Mouse (Mus musculus): ENCODE results near the gene Tmem104.

Tmem104 gene

DNA sequence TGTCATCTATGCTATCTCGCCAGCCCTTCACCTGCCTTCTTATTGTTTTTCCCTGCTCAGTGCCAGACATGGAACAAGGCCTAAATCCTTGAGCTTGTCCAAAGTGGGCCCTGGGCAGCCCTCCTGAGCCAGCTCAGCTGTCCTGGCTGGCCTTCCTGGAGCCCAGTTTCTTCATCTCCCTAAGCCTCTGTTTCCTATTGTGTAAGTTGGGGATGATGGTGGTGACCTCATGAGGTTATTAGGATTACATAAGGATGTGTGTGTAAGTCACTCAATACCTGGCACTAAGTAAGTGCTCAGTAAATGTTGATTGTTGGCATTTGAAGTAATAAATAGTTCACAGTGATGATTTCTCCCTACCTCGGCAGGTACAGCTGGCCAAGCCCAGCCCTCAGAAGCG lies 20.5 kb upstream of the Tmem104 start:
- no peak for DNase-seq (ENCODE audit: low spot score in 2 of 2)

DNA sequence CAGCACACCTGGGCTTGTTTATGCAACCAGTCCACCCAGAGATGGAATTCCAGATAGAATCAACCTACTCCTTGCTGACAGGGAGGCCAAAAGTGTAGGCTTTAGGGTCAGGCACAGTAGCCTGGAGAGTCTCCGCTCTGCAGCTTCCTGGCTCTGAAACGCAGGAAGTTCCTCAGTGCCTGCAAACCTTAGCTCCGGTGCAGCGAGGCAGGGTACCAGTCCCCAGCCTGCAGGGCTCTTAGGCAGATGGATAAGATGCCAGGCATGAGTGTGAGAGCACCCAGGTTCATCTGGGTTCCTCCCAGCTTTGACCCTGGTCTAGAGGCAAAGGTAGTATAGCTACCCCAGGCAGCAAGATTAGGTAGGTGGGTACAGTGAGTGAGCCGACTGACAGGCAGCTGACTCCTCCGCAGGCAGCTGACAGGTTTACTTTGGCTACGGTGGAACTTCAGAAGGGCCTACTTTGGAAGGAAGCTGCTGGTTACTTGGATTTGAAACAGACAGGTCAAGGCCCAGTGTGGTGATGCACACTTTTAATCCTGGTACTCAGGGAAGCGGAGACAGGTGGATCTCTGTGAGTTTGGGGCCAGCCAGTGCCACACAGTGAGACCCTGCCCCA lies 19.5 kb upstream of the Tmem104 start:
- DNase-seq (ENCODE audit: low spot score in 2 of 2) = no peak

GRCm38 (mm10) chr11:115169430-115169829 lies 17.9 kb upstream of the Tmem104 start:
- no peak for DNase-seq (ENCODE audit: low spot score in 2 of 2)

GRCm38 (mm10) chr11:115171125-115171524 lies 16.2 kb upstream of the Tmem104 start:
- no peak for DNase-seq (ENCODE audit: low spot score in 2 of 2)

- DNase-seq (ENCODE audit: low spot score in 2 of 2) = no peak
These were observed 14.4 kb upstream of the Tmem104 start for GRCm38 (mm10) chr11:115172825-115173287.

- no peak for DNase-seq (ENCODE audit: low spot score in 2 of 2)
These were observed 13.5 kb upstream of the Tmem104 start for GRCm38 (mm10) chr11:115173549-115174339.

GRCm38 (mm10) chr11:115176399-115177190 lies 10.7 kb upstream of the Tmem104 start:
- no peak for DNase-seq (ENCODE audit: low spot score in 2 of 2)

DNA sequence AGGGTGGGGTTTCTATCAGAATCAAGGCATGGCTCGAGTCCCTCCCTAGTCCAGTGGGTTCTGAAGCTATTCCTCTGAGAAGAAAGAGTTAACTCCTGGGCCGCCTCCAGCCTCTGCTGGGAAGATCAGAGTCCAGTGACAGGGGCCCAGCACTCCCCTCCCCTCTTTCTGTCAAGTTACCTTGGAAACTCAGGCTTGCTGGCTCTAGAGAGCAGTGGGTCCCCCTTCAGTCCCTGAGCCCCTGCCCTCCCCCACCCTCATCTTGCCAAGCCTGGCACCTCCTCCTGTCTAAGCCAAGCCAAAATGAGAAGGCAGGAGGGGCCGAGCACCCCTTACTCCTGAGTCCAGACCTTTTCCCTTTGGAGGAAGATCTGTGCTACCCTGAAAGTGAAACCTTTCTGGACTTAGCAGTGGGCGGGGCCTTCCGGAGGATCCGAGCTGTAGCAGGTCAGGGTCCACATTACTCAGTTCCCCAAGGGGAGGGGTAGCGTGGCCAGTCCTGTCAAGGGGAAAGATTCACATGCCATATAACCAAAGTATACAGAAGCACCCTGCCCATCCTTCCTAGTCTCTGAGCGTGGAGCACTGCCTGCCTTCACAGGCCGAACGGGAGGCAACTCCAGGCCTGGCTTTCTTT lies 9.6 kb upstream of the Tmem104 start:
- no peak for DNase-seq (ENCODE audit: low spot score in 2 of 2)

DNA sequence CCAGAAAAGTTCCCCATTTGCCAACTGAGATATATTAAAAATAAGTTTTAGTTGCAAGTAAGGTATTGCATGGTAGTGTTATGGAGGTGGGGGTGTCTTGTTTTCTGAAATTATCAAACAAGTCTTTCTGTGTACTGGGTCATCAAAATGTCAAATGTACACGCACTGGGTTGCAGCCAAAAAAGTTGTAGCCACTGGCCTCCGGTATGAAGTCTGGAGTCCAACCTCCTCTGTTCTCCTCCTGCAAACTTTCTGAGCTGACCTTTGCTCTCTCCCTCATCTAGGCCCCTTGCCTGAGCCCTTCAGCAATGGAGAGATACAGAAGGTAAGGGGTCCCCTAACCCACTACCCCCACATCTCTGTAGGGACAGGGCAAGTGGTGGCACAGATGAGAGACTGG lies 8.5 kb upstream of the Tmem104 start:
- DNase-seq (ENCODE audit: low spot score in 2 of 2) = no peak

- no peak for DNase-seq (ENCODE audit: low spot score in 2 of 2)
These were observed 8.1 kb upstream of the Tmem104 start for GRCm38 (mm10) chr11:115179191-115179590.

DNA sequence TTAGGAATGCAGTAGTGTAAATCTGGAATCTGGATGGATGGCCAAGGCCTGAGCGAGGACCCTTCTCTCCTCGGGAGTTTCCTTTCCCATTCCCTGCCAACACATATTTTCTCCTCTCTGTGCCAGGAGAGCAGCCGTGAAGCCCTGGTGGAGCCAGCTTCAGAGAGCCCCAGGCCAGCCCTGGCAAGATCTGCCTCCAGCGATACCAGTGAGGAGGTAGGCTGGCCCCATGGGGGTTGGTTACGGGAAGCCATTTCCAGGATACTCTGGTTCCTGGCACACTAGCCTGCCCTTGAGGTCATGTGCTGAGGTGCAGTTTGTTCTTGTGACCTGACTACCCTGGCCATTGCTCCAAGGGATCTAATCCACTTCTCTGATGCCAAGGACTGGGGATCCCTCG lies 7.4 kb upstream of the Tmem104 start:
- DNase-seq (ENCODE audit: low spot score in 2 of 2) = no peak

DNA sequence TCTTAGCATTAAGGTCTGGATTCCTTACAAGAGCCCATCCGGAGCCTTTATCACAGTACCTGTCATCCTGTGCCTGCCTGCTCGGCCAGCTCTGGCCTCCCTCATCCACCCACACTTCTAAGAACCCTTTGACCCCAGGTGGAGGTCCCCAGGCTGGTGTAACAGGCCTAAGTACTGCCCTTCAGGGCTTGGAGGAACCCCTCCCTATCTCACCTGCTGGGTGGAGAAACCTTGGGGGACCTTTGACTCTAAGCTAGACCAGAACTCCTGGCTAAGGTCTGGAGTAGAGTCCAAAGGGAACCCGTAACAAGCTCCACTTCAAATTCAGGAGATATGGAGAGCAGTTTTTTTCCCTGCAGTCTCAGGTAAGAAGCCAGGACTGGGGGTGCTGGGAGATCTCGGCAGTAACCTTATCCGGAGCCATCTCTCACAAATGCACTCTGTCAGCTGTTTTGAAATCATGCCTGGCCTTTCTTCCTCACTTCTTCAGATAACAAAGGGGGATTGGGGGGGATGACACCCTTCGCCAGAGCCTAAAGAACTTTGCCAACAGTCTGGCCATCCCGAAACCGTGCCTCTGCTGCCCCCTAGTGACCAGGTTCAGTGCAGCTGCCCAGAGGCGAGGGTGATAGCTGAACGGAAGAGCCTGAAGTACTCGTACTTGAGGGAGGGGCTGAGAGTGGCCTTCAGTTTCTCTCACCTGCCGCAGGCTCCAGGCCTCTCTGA lies 5.2 kb upstream of the Tmem104 start:
- DNase-seq (ENCODE audit: low spot score in 2 of 2) = peak; percentile 84 to 96

DNA sequence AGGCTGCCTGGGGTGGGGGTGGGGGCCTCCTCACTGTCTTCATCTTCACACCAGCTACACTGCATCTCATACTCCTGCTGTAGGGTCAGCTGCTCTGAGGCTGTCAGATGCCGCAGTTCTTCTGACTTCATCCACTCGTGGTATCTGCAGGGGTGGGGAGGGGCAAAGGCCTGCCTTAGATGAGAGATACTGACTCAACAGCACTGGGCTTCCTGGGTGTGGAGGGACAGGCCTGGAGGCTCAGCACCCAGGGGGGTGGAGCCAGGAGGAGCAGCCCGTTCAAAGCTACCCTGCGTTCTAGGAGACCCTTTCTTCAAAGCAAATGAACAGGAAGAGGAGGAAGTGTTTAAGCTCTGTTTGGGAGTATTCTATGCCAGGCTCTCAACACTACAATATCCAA lies 2.3 kb upstream of the Tmem104 start:
- DNase-seq (ENCODE audit: low spot score in 2 of 2) = no peak

DNA sequence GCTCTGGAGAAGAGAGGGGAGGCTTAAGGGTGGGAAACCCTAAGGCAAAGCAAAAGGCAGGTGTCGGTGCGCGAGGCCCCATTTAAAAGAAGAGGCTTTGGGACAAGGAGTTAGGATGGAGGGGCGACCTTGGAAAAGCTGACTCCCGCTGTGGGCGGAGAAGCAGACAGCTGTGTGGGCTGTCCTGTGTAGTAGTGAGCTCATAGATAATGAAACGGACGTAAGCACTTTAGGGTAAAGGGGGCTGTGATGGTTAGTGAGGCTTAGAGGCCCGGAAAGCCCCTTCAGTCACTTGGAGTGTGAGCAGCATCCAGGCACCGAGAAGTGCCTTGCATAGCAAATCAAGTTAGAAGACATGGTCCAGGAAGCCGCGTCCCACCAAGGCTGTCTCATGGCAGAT lies 406 bp downstream of the Tmem104 start, which contains the start of gene Nat9:
Gene Nat9, minus strand, starts transcription at position 167 of the 400 bp plus-strand sequence.
- no peak for DNase-seq (ENCODE audit: low spot score in 2 of 2)

GRCm38 (mm10) chr11:115188539-115189231 lies 1.4 kb downstream of the Tmem104 start:
- no peak for DNase-seq (ENCODE audit: low spot score in 2 of 2)

DNA sequence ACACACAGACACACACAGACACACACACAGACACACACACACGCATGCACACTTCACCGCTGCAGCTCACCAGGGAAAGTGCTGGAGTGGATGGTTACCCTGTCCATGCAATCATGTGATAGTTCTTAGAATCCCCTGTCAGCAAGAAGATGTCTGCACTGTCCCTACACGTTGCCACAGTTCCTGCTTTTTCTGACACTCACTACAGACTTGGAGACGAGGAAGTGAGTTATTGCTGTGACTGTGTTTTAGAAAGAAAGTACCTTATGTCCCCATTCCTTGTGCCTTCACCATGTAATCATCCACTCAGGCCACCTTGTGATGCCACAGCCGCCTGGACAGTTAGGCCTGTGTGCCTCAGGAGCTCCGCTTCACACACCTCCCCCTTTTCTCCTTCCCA lies 2.0 kb downstream of the Tmem104 start:
- no peak for DNase-seq (ENCODE audit: low spot score in 2 of 2)

GRCm38 (mm10) chr11:115192180-115192579 lies 4.9 kb downstream of the Tmem104 start:
- DNase-seq (ENCODE audit: low spot score in 2 of 2) = no peak

DNA sequence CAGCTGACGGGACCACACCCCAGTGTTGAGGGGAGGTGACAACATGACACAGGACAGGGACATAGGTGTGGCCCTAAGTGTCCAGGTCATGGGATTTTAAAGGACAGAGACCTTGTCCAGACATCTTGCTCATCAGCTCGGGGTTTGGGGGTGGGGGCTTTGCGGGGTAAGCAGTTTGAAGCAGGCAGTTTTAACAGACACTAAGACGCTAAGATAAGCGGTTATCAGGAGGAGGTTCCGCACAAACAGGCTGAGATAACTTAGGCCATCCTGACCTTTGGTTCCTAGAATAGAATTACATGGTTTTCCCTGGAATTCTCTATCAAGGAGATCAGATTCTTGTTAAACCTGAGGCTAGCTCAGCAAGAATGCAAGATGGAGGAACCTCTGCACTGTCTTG lies 7.4 kb downstream of the Tmem104 start:
- no peak for DNase-seq (ENCODE audit: low spot score in 2 of 2)

DNA sequence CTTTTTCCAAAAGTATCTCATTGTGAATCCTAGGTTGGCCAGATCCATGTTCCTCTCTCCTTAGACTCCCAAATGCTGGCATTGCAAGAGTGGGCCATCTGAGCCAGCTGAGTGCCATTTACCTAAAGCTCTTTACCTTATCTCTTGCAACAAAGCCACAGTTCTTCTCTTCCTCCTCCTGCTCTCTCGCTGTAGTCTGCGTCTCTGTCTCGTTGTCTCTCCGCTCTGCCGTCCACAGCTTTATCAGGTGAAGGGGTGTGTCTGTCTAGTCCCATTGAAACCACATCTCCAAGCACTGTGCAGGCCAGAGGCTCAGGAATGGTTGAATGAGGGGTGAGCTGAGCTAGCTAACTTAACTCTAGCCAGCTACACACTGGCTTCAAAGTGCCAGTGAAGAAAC lies 8.6 kb downstream of the Tmem104 start:
- DNase-seq (ENCODE audit: low spot score in 2 of 2) = no peak

DNA sequence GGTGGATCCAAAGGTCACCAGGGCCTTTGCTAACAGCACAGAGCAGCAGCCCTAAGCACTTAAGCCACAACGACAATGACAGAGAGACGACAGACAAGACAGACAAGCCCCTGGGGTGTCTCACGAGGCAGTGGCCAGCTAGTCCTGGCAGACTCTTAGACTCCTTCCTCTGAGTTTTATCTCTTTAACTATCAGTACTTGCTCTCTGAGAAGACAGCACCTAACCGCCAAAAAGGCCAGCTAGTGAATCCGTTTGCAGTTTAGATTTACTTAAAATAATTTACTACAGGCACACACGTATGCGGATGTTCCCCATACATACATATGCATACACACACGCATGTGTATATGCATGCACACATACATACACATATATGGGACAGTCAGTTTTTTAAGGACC lies 10.3 kb downstream of the Tmem104 start:
- no peak for DNase-seq (ENCODE audit: low spot score in 2 of 2)

- no peak for DNase-seq (ENCODE audit: low spot score in 2 of 2)
These were observed 11.7 kb downstream of the Tmem104 start for GRCm38 (mm10) chr11:115198932-115199384.
